Mouse (Mus musculus) fibroblast of lung, adult 2 months (primary cell): Measurements from ENCODE around the gene 1700025G04Rik.

Experiments
- DNase-seq: peaks from one replicate; pipeline ENCODE4 v3.0.0-alpha.2; 2011; ENCODE audit warnings: low read depth

Gene 1700025G04Rik

DNA sequence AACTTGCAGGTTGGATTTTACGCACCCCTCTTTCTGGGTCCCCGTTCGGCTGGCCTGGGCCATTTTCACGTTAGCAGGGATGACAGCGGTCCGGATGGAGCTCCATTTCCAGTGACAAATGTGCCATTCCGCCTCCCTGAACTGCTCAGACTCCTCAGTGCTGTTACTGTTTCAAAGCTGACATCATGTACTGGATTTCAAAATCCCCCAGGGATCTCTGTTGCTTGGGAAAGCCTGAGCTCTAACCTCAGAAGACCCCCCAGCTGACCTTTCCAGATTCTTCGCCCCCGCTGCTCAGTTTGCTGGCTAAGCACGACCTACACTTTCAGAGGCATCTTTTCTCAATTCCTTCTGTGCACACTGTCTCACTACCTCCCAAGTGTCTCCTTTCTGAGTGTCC, 128.7 kb downstream of the 1700025G04Rik start:
- no peak for DNase-seq

GRCm38 (mm10) chr1:151959010-151959409, 130.9 kb downstream of the 1700025G04Rik start:
- DNase-seq, result no peak

DNA sequence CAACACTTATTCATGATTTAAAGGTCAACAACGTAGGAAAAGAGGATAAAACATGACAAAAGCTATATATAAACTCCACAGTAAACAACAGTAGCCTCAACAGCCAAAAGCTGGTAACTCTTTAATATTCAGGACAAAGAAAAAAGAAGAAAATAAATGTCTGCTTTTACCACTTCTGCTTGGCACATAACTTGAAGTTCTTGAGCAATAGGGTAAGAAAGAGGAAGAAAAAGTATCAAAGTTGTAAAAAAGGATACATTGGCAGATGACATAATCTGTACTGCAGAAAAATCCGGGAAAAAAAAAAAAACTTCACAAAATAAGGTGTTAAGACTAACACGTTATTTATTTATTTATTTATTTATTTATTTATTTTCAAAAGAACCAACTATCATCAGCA, 131.5 kb downstream of the 1700025G04Rik start:
- no peak for DNase-seq

GRCm38 (mm10) chr1:151957669-151958068, 132.3 kb downstream of the 1700025G04Rik start:
- DNase-seq, result no peak

DNA sequence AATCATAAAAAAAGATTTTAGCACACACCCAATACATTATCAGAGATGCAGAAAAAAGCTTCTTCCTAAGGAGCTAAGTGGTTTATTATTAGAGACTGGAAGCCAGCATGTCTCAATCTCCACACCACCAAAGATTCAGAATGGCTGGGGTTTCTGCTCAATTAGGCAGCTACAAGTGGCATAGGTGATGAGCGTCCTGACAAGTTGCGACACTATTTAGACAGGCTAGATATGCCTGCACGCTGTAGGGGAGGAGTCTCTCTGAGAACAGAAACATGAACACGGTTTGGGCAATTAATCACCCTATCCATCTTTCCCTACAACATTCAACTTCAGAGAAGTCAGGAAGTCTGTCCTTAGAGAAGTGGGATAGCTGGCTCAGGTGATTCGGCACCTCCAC, 134.1 kb downstream of the 1700025G04Rik start:
- no peak for DNase-seq

- DNase-seq, result no peak
Measured at GRCm38 (mm10) chr1:151953563-151953962, 136.4 kb downstream of the 1700025G04Rik start.

- peak; percentile 35 for DNase-seq
Measured at GRCm38 (mm10) chr1:151948065-151948464, 141.9 kb downstream of the 1700025G04Rik start.

- DNase-seq, result no peak
Measured at GRCm38 (mm10) chr1:151947571-151947970, 142.4 kb downstream of the 1700025G04Rik start.

- no peak for DNase-seq
Measured at GRCm38 (mm10) chr1:151944457-151945223, 145.3 kb downstream of the 1700025G04Rik start.

GRCm38 (mm10) chr1:151943681-151944237, 146.2 kb downstream of the 1700025G04Rik start:
- DNase-seq, result no peak

DNA sequence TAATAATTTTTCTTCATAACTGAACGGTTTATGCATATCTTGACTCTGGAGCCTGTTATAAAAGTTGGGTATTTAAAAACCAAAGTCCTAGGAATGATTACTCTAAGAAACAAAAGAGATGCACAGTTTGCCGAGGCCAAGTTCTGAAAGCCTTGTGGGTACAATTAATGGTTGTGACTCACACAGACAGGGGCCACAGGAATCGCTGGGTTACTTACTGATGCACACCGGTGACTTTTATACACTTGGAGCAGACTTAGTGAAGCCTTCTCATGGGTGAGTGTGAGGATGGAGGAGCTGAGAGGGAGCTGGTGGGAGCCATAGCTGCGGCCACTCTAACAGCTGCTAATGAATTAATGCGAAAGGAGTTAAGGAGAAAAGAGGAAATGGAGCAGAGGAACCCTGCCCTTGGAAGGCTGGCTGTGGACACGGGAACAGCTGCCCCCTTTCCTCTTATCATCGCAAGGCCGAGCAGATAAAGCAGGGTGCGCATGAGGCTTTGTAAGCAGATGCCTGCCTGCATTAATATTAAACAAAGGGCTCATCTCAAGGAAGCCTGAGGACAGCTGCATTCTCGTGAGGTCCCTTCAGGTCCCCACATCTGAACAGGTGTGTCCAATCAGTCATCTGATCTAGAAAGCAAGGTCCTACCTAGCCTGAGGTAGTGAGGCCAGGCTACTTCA, 146.8 kb downstream of the 1700025G04Rik start:
- DNase-seq, result no peak

GRCm38 (mm10) chr1:151939987-151940386, 149.9 kb downstream of the 1700025G04Rik start:
- DNase-seq, result no peak

GRCm38 (mm10) chr1:151939510-151939909, 150.4 kb downstream of the 1700025G04Rik start:
- no peak for DNase-seq

DNA sequence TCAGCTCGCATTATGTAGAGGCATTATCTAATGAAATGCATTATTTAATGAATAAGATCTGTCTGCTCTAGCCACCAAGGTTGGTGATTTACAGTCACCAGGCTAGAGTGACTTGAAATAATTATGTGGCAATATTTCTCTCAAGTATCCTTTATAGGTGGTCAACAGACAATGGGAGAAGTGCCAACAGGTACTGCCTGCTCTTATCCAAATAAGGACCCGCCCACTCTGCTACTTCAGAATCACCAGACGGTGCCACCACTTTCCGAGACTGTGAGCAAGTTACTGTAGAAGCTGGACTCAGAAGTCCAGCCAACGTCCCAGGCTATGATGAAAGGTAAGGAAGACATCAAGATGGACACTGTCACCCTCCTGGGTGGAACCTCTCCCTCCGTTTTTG, 156.3 kb downstream of the 1700025G04Rik start:
- no peak for DNase-seq

GRCm38 (mm10) chr1:151926826-151927225, 163.1 kb downstream of the 1700025G04Rik start:
- no peak for DNase-seq

- no peak for DNase-seq
Measured at GRCm38 (mm10) chr1:151926141-151926540, 163.8 kb downstream of the 1700025G04Rik start.

- no peak for DNase-seq
Measured at GRCm38 (mm10) chr1:151925738-151926137, 164.2 kb downstream of the 1700025G04Rik start.

DNA sequence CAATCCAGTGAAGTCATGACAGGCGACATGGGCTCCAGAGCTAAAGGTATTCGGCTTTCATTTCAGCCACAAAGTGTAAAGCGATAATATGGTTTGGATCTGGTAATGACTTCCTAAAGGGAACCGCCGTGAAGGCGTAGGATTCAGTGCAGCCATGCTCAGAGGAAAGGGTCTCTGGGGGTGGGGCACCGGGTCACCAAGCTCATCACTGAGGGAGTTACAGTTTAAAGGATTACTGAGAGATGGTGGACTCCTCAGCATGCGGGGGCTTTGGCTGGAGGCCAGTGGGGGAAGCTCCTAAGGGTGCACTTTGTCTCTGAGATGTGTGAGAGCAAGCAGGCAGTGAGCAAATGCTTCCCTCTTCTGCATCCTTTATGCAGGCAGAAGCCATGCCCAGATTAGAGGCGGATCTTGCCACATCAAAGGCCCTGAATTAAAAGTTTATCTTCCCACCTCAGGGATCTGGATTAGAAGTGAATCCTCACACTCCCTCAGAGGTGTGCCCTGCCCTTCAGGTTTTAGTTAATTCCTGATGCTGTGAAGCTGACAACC, 171.0 kb downstream of the 1700025G04Rik start:
- no peak for DNase-seq

- no peak for DNase-seq
Measured at GRCm38 (mm10) chr1:151917736-151918135, 172.2 kb downstream of the 1700025G04Rik start.

- no peak for DNase-seq
Measured at GRCm38 (mm10) chr1:151914494-151914893, 175.4 kb downstream of the 1700025G04Rik start.

DNA sequence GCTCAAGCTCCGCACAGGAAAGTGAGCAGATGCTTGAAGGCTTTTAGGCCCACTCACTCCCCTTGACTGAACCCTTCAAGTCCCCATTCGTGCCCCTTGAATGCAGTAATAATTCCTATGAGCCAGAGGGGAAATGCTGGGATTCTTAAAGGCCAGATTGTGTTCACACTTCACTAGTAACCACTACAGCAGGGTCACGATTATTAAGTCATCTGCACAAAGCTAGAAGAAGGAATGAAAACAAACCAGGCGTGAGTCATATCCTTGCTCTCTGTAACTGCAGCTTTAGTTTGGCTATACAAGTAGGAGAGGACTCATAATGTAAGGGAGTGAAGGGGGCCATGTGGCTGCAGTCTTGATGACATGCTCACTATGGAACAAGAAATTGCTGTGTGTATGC, 182.9 kb downstream of the 1700025G04Rik start:
- DNase-seq, result peak; percentile 47

DNA sequence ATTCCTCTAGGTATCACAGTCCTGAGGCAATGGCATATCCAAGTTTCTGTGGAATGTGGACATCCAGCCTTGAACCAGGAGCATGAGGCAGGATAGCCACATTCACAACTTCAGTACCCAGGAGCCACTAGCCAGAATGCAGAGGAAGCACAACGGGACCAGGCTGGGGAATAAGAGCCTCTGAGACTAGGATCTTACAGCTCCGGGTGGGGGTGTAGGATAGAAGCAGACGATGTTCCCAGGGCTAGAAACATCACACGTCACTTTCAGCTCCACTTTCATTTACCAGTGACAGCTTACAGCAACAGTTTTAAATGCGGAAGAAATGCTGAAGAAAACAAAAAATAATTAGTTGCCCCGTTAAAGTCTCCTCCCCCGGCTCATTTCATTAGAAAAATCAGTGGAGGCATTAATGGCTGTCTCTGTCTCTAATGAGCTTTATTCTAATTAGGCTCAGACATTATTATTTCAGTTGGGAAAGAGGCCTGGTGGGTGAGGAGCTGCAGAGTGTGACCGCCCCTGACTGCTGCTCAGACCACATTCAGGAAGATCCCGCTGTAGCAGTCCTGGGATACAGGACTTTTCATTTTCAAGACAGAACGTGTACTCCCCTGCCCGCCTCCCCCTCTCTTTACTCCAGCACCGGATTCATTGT, 189.1 kb downstream of the 1700025G04Rik start:
- DNase-seq, result no peak
